Mouse (Mus musculus) adrenal gland, postnatal 36 days (tissue): ENCODE results near the gene Dynlt1f. TPM values are rescaled to one million over a fixed set of nuclear protein-coding genes. Genes with fewer than 3 reads are reported as not detected.
"Not testable (repeated sequence)": the region's sequence is repeated elsewhere in the genome, so short reads cannot be mapped to it uniquely, and the experiment has no call there.

ENCODE experiments used
- DNase-seq, 2 experiments: peaks; one replicate each; pipeline ENCODE4 v3.0.0; 2021; ENCODE audit warnings: mixed read lengths in 1 of 2
- total RNA-seq, 2 experiments: library from RNA; stranded (reverse); gene quantifications; 2 replicates each; pipeline ENCODE4 v1.2.3; 2021

The Dynlt1f gene
- total RNA-seq, 2 experiments from 2014 or later, result 90.1 to 111 TPM

DNA sequence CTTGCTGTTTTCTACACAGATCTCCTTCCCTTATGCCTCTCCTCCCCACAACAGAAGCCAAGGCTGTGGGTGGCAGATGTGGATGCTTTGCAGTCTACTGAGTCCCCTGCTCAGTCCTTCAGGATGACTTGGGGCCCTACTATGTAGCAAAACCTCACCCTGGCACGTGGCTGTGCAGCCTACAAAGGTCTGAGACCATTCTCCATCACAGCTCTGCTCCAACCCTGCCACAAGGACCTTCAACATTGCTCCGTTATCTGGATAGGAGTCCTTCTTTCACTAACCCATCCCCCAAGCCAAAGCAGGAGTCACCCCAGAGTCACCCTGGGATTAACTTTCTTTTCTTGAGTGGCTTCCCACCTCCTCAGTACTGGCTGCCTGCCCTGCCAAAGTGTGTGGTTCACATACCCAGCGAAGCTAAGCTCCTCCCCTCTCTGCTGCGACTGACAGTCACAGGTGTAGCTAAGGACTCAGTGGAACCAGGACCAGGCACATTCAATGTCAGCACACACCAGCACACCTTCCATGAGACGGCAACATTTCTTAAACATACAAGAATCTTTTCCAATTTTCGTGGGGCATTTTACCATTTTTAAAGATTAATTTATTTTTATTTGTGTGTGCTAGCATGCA is 30.7 kb downstream of the Dynlt1f start:
- not testable (repeated sequence) for DNase-seq

DNA sequence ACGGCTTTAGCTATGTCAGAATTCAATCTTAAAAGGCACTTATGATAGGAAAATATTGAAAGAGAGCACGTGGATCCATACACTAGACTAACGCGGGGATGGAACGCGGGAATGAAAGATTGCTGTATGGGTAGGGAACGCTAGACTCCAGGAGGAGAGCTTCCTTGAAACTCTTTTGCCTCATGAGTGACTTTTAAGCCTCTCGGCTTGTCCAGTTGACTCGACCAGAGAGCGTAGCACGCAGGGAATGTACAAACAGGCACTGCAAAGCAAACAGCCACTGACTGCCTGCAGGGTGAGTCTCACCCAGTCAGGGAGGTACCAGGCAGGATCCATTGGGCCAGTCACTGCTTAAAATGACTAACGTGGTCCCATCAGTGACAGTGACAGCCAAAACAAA is 33.7 kb downstream of the Dynlt1f start:
- DNase-seq, result not testable (repeated sequence)

DNA sequence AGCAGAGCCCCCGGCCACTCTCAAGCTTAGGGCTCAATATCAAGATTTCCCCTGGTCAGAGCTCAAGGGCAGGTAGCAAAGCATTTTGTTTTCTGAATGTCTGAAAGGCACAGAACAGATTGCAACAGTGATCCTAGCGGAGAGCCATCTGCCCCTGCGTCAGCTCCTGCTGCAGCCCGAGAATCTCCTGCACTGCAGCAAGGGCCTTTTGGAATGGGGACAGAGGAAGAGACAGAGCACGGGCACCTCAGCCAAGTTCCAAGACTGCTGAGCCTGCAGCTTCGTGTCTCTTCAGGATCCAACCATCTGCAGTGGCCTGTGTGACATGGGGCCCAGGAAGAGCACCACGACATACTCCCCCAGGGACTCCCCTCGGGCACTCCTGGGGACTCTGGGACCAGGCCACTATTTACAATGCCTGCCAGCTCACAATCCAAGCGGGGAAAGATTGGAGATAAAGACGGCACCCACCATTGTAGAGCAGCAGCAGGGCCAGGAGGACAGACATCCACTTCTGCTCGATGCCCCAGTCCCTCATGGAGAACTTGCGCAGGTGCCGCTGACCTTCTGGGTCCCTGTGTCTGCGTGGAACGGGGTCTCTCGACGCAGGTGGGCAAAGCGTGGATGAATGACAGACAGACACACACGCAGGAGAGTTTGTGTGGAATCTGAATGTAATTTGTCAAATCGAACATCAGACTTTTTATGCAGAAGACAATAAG is 34.8 kb downstream of the Dynlt1f start:
- not testable (repeated sequence) for DNase-seq

DNA sequence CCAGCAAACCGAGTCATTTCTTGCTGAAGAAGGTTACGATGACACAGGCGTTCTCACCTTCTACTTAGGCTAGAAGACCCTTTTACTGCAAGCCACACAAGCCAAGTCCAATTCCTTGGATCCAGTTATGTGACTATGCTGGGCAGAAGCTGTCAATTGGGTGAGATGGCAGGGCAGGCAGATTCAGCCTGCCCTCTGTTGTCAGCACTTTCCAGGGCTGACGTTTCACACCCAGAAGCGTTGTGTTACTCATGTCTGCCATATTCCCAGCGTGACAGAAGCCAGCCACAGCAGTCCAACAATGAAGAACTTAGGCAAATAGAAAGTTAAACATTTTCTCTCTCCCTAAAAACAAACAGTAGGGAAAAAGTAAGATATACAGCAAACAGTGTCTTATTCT is 35.7 kb downstream of the Dynlt1f start:
- DNase-seq, result not testable (repeated sequence)

DNA sequence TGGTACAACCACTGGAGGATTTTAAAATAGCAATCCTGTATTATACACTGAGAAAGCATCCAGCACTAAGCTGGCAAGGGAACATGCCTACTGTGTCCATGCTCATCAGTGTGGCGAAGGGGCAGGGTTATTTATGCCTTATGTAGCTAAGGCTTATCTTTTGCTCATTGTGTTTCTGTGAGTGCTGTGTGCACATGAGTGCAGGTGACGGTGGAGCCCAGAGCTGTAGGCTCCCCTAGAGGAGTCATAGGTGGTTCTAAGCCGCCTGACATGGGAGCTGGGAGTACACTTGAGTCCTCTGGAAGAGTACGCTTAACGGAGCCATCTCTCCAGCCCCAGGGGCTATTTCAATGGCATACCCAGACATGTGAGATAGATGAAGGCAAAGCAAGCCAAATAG is 36.4 kb downstream of the Dynlt1f start:
- not testable (repeated sequence) for DNase-seq

DNA sequence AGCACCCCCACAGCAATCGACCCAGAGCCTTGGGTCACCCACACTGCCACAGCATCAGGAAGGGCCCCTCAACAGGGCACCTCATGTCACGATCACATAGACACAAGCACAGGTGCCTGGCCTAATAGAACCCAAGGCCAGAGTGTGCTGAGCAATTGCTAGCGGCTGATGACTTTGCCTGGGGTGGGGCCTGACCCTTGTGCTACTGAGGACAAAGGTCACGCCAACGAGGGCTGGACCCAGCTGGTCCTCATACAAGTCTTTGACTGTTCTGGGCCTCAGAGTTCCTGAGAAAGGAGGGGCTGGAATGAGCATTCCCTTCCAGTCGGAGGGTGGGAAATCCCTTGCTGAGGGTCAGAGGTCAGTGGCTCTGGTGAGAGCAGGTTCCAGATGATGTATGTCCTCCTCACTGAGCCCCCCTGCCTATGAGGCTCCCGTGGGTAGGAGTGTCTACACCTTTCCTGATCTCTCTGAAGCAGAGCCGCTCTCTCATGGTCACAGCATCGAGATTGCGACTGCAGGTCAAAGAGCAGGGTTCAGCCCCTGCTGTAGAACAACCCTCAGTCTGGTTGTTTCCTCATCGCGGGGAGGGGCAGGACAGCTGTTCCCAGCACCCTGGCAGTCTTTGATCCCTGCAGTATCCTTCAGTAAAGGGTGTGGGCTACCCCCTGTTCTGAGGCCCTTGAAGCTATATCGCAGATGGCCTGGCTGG is 37.9 kb downstream of the Dynlt1f start:
- DNase-seq, result not testable (repeated sequence)

DNA sequence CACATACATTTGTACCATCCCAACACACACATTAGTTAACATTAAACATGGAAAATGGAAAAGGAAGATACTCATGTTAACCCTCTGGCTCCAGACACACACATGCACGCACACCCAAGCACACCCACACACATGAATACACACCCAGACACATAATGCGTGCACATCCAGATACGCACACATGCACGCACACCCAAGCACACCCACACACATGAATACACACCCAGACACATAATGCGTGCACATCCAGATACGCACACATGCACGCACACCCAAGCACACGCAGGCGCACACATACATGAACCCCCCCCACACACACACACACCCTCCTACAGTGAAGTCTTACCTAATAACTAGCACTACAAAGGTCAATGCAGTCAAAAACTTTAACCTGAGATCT is 39.0 kb downstream of the Dynlt1f start:
- DNase-seq, result not testable (repeated sequence)

DNA sequence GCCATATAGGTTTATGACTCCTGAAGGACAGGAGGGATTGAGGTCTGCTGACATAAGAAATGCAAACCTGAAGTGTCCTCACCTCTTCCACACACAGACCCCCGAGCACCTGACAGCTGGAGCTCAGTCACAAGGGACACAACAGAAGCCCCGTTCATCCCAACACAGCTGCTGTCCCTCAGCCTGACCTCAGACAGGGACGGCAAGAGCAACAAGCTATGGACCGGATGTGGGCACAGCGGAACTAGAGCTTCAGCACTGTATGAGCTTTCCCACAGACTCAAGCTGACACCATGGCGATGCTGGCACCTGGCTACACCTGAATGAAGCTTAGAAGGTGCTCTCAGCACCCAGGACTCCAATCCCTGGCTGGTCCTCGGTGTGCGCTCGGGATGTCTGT is 41.4 kb downstream of the Dynlt1f start:
- DNase-seq, result not testable (repeated sequence)

DNA sequence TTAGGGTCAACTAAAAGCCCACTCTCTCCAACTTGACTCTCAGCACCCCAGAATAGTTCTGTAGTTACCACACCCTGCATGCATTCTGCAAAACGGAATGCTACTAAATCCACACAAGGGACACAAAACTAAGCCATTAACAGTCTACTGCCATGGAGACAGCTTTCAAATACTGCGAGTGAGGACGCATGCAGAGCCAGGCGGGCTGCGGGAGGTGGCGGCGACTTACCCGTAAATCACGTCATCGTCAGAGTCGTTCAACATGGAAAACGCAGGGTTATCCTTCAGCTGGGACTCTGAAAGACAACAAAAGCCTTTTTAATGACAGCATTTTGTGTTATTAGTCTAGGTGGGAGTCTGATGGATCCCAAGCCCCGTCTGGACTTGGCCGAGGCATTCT is 42.2 kb downstream of the Dynlt1f start:
- DNase-seq, result not testable (repeated sequence)

DNA sequence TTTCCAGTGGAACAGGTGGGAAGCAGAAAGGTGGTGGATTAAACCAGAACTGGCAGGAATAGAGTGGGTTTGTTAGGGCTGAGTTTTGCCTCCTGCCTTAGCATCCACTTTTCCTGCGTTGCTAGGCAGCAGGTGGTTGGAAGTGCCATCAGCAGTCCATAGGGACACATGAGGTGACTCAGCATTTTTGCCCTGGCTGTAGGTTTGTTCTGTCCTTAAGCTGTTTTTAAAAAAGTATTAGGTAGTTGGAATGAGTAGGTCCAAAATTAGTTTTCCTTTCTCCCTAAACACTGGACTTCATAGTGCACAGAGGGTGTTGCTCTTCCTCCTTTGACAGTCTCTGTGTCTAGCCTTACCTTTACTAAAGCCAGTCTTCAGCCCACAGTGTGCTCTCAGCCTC is 50.4 kb downstream of the Dynlt1f start:
- DNase-seq, result not testable (repeated sequence)

DNA sequence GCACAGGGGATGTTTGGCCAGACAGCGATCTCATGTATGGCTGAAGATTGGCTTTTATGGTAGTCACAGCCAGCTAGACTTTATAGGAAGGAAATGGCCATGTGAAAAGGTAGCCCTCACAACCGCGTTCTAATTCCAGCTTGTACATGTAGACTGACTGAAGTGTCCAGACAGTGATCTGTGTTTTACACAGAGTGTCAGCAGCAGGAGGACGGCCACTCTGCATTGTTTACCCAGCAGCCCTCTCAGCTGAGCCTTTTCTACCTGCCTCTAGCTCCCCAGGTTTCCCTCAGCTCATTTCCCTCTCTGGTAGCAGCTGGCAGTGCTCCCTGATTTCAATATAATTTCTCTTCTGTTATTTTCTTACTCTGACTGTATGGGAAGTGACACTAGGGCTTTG is 53.5 kb downstream of the Dynlt1f start:
- DNase-seq, result not testable (repeated sequence)

DNA sequence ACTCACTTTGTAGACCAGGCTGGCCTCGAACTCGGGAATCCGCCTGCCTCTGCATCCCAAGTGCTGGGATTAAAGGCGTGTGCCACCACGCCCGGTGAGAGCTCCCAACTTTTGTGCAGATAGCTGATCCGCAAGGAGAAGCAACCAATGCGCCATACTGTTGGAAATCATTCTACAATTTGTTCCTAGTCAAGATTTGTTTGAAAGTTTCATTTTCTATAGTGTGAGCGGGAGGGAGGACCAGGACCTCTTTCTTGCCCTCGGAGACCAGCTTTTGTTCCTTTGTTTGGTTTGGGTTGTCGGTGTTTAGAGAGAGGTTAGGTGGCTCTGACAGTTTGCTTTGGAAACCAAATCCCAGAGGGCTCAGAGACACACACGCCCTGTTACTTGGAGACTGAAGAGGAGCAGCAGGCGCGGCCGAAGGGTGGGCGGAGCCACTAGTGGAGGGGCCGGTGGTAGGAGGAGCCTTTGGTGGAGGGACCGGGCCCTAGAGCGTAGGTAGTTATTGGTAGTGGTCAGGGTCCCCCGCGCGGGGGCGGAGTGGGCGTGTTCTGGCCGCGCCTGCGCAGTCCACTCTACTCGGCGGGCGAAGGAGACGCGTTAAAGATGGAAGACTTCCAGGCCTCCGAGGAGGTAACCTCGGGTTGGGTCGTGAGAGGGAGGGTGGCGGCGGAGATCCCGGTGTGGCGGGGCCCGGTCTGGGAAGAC is 54.3 kb downstream of the Dynlt1f start, which contains the start of gene Dynlt1c:
Dynlt1c (plus strand) TSS at position 468 of the 708 bp plus-strand sequence.
- DNase-seq, result peak; percentile 85 to 87

DNA sequence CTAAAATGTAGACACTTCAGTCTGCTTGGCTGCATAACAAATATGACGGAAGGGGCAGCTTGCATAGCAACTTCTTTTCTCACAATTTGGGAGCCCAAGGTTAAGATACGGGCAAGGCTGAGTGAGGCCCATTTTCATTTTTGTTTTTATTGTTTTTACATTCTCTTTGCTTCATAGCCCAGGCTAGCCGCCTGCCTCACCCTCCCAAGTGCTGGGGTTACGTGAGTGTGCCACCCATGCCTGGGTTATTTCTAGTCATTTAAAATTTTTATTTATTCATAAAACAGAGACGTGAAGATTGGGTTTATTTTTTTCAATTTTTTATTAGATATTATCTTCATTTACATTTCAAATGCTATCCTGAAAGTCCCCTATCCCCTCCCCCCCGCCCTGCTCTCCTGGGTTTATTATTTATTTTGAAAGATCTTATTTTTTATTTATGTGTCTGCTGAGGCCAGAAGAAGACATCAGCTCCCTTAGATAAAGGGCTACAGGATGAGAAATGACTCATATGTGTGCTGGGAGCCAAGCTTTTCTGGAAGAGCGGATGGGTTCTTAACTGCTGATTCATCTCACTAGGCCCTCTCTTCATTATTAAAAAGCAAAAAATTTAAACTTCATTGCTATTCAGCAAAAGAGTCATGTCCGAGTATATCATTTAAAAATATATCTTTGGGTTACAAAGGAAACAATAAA is 55.3 kb downstream of the Dynlt1f start:
- peak; percentile 47 to 53 for DNase-seq

DNA sequence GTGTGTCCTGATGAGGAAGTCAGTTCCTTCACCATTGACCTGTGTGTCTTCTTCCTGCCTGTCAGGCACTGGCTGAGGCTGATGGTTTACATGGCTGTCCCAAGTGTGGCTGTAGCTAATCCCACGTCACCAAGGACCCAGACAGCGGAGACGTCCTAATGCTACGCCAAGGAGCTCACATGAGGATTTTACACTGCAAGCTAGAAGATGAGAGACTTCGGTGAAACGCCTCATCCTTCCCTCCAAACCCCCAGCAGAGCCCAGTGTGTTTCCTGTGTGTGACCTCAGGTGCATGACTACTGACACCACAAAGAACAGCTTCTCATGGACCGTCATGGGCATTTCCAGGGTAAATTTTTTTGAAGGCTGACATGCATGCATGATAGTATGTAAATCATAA is 57.3 kb downstream of the Dynlt1f start:
- not testable (repeated sequence) for DNase-seq

Other genes starting within 250 kb of the Dynlt1f start
- gene Dynlt1b, start 225.8 kb downstream of the Dynlt1f start, total RNA-seq, result 100 to 1,000 TPM in 1 of 2 experiments, 10 to 100 TPM in 1; 85.7 to 129 TPM
- 1 to 10 TPM; 5.4 to 6.1 TPM for gene Dynlt1c, start 54.2 kb downstream of the Dynlt1f start, total RNA-seq
- under 1 TPM in 1 of 2 experiments, not detected in 1; 0.20 TPM for gene Sytl3, start 3.2 kb upstream of the Dynlt1f start, total RNA-seq
- gene Ezr, start 126.9 kb upstream of the Dynlt1f start, total RNA-seq, result 10 to 100 TPM; 21.9 to 27.4 TPM